Mouse (Mus musculus): ENCODE data around the gene Tk1. TPM values are rescaled to one million over a fixed set of nuclear protein-coding genes. Genes with fewer than 3 reads are reported as not detected.
A peak's percentile ranks its signal among the peaks of the same experiment; 100 is the strongest.
"Not testable (repeated sequence)": the region's sequence is repeated elsewhere in the genome, so short reads cannot be mapped to it uniquely, and the experiment has no call there.

Tk1 gene
- polyA plus RNA-seq, 1 experiment from 2014 or later: 115 TPM

DNA sequence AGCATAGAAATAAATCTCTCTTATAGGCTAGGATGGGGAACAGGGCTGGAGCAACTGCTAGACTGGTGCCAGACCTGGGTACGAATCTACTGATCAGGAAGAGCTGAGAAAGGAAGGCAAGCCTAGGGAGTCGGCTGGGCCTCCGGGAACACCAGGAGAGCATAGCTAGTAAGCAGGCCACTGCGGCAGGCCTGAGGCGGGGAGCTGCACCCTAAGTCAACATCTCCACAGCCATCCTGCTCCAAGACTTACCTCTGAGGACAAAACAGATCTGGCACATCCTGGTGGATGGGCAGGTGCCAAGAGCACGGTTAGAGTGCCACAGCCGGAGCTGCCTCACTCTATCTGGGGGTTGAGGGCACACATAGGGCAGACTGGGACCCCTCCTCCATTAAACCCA is 5.7 kb downstream of the Tk1 start:
- 93% methylated on average over 7 of the region's 7 CpGs for WGBS
- peaks cover 56% of the 10 kb centered on the region for H3K36me3 ChIP-seq

DNA sequence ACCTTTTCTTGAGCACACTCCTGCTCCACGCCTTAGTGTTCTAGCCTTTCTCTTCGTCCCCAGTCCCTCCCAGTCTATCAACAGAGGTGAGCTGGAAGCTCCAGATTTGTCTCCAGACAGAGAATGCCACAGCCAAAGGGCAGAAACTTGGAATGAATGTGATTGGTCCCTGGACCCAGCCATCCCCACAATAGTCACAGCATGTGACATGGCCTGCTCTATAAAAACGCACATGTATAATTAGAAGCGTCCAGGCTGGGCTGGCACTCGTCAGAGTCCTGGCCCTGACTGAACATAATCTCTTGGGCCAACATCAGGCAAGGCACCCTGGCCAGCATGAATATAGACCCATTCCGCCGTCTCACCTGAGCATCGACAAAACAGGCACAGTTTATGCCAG is 6.8 kb downstream of the Tk1 start:
- no peak overlapping the region for H3K27ac ChIP-seq (replicated peaks)
- ATAC-seq (ENCODE audit: insufficient number of reproducible peaks, low FRiP score, low TSS enrichment, low read depth): no peak
- no peak overlapping the region for H3K4me2 ChIP-seq (replicated peaks)
- peaks cover 30% of the 10 kb centered on the region for H3K4me1 ChIP-seq
- H3K9ac ChIP-seq: no peak overlapping the region
- 76% methylated on average over 8 of the region's 8 CpGs for WGBS
- H3K9me3 ChIP-seq (replicated peaks): no peaks in the 10 kb centered on the region
- no peaks in the 10 kb centered on the region for H3K27me3 ChIP-seq
- H3K4me3 ChIP-seq (replicated peaks): no peak overlapping the region
- peaks cover 66% of the 10 kb centered on the region for H3K36me3 ChIP-seq

More for the DNA sequence above, 5.7 kb downstream of the Tk1 start:
- H3K4me3 ChIP-seq (replicated peaks): no peak overlapping the region
- H3K4me1 ChIP-seq: peaks cover 40% of the 10 kb centered on the region
- H3K9me3 ChIP-seq (replicated peaks): no peaks in the 10 kb centered on the region
- H3K27ac ChIP-seq (replicated peaks): no peak overlapping the region
- no peak for ATAC-seq (ENCODE audit: insufficient number of reproducible peaks, low FRiP score, low TSS enrichment, low read depth)
- no peak overlapping the region for H3K4me2 ChIP-seq (replicated peaks)
- no peaks in the 10 kb centered on the region for H3K27me3 ChIP-seq
- H3K9ac ChIP-seq: no peak overlapping the region

- Histone ChIP-seq H3K27me3 (no peaks in the 10 kb centered on the region), H3K9ac (no peak overlapping the region), H3K4me2 (replicated peaks) (no peak overlapping the region), H3K36me3 (peaks cover 78% of the 10 kb centered on the region), H3K4me1 (peaks cover 8% of the 10 kb centered on the region), H3K27ac (replicated peaks) (no peak overlapping the region), H3K4me3 (replicated peaks) (no peak overlapping the region), H3K9me3 (replicated peaks) (no peaks in the 10 kb centered on the region)
- ATAC-seq (ENCODE audit: insufficient number of reproducible peaks, low FRiP score, low TSS enrichment, low read depth): no peak
- 82% methylated on average over 13 of the region's 13 CpGs for WGBS
Observed at GRCm38 (mm10) chr11:117816389-117816996, 9.4 kb downstream of the Tk1 start.

DNA sequence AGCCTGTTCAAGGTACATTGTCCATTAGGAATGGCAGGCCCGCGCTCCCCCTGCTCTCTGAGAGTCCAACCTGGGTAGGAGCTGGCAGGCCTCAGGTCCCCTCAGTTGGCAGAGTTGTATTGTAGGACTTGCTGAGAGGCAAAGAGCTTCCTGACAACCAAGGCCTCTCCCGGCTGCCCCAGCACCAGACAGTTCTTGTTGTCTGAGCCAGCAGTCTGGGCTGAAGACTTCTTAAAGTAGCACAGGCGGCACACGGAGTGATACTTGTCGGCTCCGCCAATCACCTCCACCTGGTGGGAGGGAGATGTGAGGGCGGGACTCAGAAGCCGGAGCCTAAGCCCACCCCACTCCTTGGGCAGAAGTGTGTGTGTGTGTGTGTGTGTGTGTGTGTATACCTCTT is 10.0 kb downstream of the Tk1 start:
- not testable (repeated sequence) for ATAC-seq (ENCODE audit: insufficient number of reproducible peaks, low FRiP score, low TSS enrichment, low read depth); H3K4me2 ChIP-seq (replicated peaks); H3K9ac ChIP-seq; H3K27ac ChIP-seq (replicated peaks); H3K4me3 ChIP-seq (replicated peaks); H3K27me3 ChIP-seq; H3K9me3 ChIP-seq (replicated peaks)
- 76% methylated on average over 9 of the region's 9 CpGs for WGBS
- Histone ChIP-seq H3K4me1 (peaks cover 14% of the 10 kb centered on the region), H3K36me3 (peaks cover 72% of the 10 kb centered on the region)

GRCm38 (mm10) chr11:117814704-117815366 is 11.1 kb downstream of the Tk1 start:
- WGBS: 90% methylated on average over 6 of the region's 6 CpGs

DNA sequence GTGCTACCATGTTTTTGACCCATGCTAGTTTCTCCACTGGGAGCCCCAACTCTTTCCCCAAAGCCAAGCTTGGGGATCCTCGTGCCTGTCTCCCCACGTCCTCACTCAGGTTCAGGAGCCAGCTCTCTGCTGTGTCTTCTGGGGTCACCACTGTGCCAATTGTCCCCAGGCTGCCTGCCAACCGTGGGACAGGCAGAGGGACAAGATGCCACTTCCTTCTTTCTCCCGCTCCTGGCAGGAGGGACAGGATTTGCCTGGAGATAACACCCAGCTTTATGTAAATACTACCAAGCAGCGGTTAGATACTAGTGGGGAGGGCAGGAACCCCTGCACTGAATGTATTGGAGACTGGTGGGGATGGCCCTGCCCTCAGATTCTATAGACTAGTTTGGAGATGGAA is 12.0 kb downstream of the Tk1 start:
- Histone ChIP-seq H3K4me1 (peaks cover 21% of the 10 kb centered on the region), H3K27ac (replicated peaks) (no peak overlapping the region), H3K9ac (no peak overlapping the region), H3K27me3 (no peaks in the 10 kb centered on the region), H3K4me3 (replicated peaks) (no peak overlapping the region), H3K9me3 (replicated peaks) (no peaks in the 10 kb centered on the region), H3K4me2 (replicated peaks) (no peak overlapping the region), H3K36me3 (peaks cover 62% of the 10 kb centered on the region)
- no peak for ATAC-seq (ENCODE audit: insufficient number of reproducible peaks, low FRiP score, low TSS enrichment, low read depth)
- WGBS: 77% methylated on average over 5 of the region's 5 CpGs

More at GRCm38 (mm10) chr11:117814704-117815366, 11.1 kb downstream of the Tk1 start:
- Histone ChIP-seq H3K9me3 (replicated peaks) (no peaks in the 10 kb centered on the region), H3K4me1 (peaks cover 23% of the 10 kb centered on the region), H3K27ac (replicated peaks) (no peak overlapping the region), H3K9ac (no peak overlapping the region), H3K27me3 (no peaks in the 10 kb centered on the region), H3K36me3 (peaks cover 66% of the 10 kb centered on the region), H3K4me3 (replicated peaks) (no peak overlapping the region), H3K4me2 (replicated peaks) (no peak overlapping the region)
- no peak for ATAC-seq (ENCODE audit: insufficient number of reproducible peaks, low FRiP score, low TSS enrichment, low read depth)

DNA sequence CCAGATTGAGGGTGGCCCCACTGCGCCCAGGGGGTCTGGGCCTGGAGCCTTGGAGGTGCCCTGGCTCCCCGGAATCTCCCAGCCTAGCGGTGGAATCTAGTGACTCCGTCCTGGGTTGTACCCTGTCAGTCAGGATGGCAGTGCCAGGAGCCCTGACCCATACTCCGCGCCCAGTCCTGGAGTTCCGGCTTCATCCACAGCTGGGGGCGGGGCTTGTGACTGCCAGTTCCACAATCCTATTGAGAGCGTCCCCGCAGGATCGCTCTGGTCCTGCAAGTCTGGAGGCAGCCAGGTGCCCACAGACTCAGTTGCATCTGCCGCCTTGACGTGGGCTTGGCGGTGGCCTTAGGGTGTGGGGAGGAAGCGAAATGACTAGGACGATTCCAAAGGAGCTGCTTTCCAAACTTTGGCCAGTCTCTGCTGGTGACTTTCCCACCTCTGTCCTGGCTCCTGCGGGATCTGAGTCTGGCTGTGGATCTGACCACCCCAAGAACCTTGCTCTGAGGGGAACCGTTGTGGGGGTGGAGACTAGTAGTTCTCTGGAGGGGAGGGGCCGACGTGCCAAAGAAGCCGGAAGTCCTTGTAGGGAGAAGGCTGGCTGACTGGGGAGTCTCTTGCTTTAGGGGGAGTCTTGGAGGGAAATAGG is 15.4 kb downstream of the Tk1 start:
- peak overlapping the region; percentile 71 for H3K4me3 ChIP-seq (replicated peaks)
- peak overlapping the region; percentile 98 for H3K4me2 ChIP-seq (replicated peaks)
- H3K27me3 ChIP-seq: no peaks in the 10 kb centered on the region
- peak overlapping the region; percentile 80 for H3K27ac ChIP-seq (replicated peaks)
- H3K4me1 ChIP-seq: peaks cover 21% of the 10 kb centered on the region
- peak; percentile 79 for ATAC-seq (ENCODE audit: insufficient number of reproducible peaks, low FRiP score, low TSS enrichment, low read depth)
- peak overlapping the region; percentile 41 for H3K9ac ChIP-seq
- H3K36me3 ChIP-seq: peaks cover 35% of the 10 kb centered on the region
- under 1% methylated on average over 21 of the region's 21 CpGs for WGBS
- H3K9me3 ChIP-seq (replicated peaks): no peaks in the 10 kb centered on the region

DNA sequence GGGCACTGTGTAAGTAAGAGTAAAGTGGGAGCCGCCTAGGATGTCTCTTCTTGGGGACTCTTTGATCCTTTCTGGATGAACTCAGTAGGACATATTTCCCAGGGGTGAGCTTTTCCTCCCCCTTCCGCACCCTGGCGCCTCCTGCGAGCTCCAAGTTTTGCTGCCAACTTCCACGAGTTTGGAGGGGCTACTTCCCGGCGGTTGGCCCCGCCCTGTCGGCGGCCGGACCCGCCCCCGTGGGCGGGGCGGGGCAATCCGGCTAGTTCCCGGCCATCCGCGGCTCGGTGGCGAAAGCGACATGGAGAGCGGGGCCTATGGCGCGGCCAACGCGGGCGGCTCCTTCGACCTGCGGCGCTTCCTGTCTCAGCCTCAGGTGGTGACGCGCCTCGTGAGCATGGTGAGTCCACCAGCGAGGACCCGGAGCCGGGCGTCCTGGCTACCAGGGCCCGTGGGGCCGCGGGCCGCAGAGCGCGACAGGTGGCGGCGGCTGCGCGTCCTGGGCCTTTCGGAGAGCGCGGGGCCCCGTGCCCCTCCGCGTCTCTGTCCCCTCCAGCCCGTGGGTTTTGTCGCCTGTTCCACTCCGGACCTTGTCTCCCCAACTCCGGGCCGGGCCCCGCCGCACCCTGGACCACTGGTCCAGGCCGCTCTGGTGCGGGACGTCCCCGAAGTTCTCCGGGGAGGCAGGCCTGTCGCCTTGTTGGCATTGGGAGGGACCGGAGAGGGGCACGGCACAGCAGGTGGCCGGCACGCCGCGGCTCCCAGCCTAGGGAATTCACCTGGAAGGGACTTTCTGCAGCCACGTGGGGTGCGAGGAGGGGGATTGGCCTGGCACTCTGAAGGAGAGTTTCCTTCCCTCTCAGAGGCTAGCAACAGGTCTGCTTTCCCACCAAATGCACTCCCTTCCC is 16.2 kb downstream of the Tk1 start, which contains the start of the genes Gm20708 and Syngr2:
Gm20708 (plus strand) TSS at position 262 of the 905 bp plus-strand sequence.
Syngr2 (plus strand) TSS at position 262 of the 905 bp plus-strand sequence.
- Histone ChIP-seq H3K36me3 (peaks cover 27% of the 10 kb centered on the region), H3K9ac (peak within 1 kb of the TSS; percentile 41), H3K4me1 (peaks cover 21% of the 10 kb centered on the region), H3K27ac (replicated peaks) (peak within 1 kb of the TSS; percentile 80), H3K9me3 (replicated peaks) (no peaks in the 10 kb centered on the region), H3K27me3 (no peaks in the 10 kb centered on the region), H3K4me2 (replicated peaks) (peak within 1 kb of the TSS; percentile 98), H3K4me3 (replicated peaks) (peak within 1 kb of the TSS; percentile 71)
- peak; percentile 76 for ATAC-seq (ENCODE audit: insufficient number of reproducible peaks, low FRiP score, low TSS enrichment, low read depth)
- WGBS: under 1% methylated on average over 73 of the region's 75 CpGs

DNA sequence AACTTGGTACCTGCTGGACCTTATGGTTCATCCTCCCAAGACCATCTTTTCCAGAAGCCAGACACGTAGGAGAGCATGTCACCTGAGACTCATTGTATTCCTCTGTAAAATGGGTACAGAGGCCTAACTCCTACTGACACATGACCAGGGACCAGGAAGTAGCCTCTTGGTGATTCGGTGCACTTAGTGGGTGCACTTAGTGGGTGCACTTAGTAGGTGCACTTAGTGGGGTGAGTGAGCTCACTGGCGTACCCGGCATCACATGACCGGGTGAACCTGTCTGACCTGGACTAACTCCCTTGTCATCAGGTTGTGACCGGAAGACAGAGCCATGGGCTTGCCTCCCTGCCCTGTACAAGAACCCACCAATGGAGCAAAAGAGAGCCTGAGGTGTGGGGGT is 19.1 kb downstream of the Tk1 start:
- Histone ChIP-seq H3K4me1 (peaks cover 21% of the 10 kb centered on the region), H3K36me3 (no peaks in the 10 kb centered on the region), H3K9me3 (replicated peaks) (no peaks in the 10 kb centered on the region), H3K4me3 (replicated peaks) (no peak overlapping the region), H3K27ac (replicated peaks) (no peak overlapping the region), H3K4me2 (replicated peaks) (no peak overlapping the region), H3K9ac (no peak overlapping the region), H3K27me3 (no peaks in the 10 kb centered on the region)
- ATAC-seq (ENCODE audit: insufficient number of reproducible peaks, low FRiP score, low TSS enrichment, low read depth): no peak
- WGBS: 93% methylated on average over 6 of the region's 6 CpGs

DNA sequence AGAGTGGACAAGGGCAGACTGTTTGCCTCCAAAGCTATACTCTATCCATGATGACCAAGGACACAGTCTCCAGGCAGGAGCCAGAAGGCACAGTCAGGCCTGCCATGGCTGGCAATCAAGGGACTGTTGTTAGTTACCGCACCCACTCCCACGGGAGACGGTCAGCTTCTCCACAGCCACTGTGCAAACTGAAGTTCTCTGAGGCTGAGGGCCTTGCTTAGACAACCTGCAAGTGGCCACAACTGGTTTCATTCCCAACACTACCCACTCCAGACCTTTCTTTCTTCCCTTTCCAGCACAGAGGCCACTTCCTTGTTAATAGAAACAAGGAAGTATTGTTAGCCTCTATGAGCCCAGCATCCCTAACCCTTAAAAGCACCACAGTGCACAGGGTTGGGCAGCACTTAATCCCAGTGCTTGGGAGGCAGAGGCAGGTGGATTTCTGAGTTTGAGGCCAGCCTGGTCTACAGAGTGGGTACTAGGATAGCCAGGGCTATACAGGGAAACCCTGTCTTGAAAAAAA is 22.7 kb downstream of the Tk1 start:
- H3K4me1 ChIP-seq: 0 out of 2 replicates have a peak, but pooled peaks cover 3% of the 10 kb centered on the region
- 91% methylated on average over 3 of the region's 3 CpGs for WGBS
- H3K4me2 ChIP-seq (replicated peaks): no peak overlapping the region
- no peaks in the 10 kb centered on the region for H3K27me3 ChIP-seq
- no peaks in the 10 kb centered on the region for H3K9me3 ChIP-seq (replicated peaks)
- no peaks in the 10 kb centered on the region for H3K36me3 ChIP-seq
- no peak for ATAC-seq (ENCODE audit: insufficient number of reproducible peaks, low FRiP score, low TSS enrichment, low read depth)
- no peak overlapping the region for H3K9ac ChIP-seq
- H3K27ac ChIP-seq (replicated peaks): no peak overlapping the region
- H3K4me3 ChIP-seq (replicated peaks): no peak overlapping the region

Measured in embryonic facial prominence, embryonic 15.5 days (tissue).